Mouse (Mus musculus) midbrain, embryonic 15.5 days (tissue): ENCODE data around the gene Rbpj. TPM values are rescaled to one million over a fixed set of nuclear protein-coding genes. Genes with fewer than 3 reads are reported as not detected.

Source experiments
- ATAC-seq: fragments of 200-750 bp; cut with Nextera tagmentation; replicated peaks from 2 replicates; pipeline ENCODE4 v1.8.0; 2017; ENCODE audit warnings: moderate TSS enrichment
- H3K27ac ChIP-seq: fragments of 300-500 bp; sonication (generic); 2 replicates; pipeline ENCODE4 v1.5.1; 2015; ENCODE audit warnings: mild to moderate bottlenecking, inconsistent platforms
- H3K27me3 ChIP-seq: fragments of 300-500 bp; sonication (generic); replicated peaks from 2 replicates; pipeline ENCODE4 v1.6.1; 2015; ENCODE audit warnings: inconsistent platforms
- H3K36me3 ChIP-seq: fragments of 300-500 bp; sonication (generic); replicated peaks from 2 replicates; pipeline ENCODE4 v1.6.1; 2015; ENCODE audit warnings: inconsistent platforms
- H3K4me1 ChIP-seq: fragments of 300-500 bp; sonication (generic); 2 replicates; pipeline ENCODE4 v1.6.1; 2015; ENCODE audit warnings: inconsistent platforms
- H3K4me2 ChIP-seq: fragments of 300-500 bp; sonication (generic); 2 replicates; pipeline ENCODE4 v1.6.1; 2015; ENCODE audit warnings: inconsistent platforms, mild to moderate bottlenecking, moderate library complexity
- H3K4me3 ChIP-seq: fragments of 300-500 bp; sonication (generic); 2 replicates; pipeline ENCODE4 v1.5.1; 2015; ENCODE audit warnings: mild to moderate bottlenecking, inconsistent platforms
- H3K9ac ChIP-seq: fragments of 300-500 bp; sonication (generic); 2 replicates; pipeline ENCODE4 v1.6.1; 2015; ENCODE audit warnings: mild to moderate bottlenecking, inconsistent platforms
- H3K9me3 ChIP-seq: fragments of 300-500 bp; sonication (generic); 2 replicates; pipeline ENCODE4 v1.6.1; 2016; ENCODE audit warnings: inconsistent platforms
- WGBS: fragments of 180-500 bp; shearing (Covaris S2); methylation state at CpG from one replicate; pipeline ENCODE4 v1.1.7; 2015; ENCODE audit warnings: mixed read lengths; 5-methylcytosine and 5-hydroxymethylcytosine counted together
- polyA plus RNA-seq: library from polyadenylated mRNA; unstranded; fragments of >200 nt; fragmentation: Nextera tagmentation; extraction: Ambion mirVana; gene quantifications from 2 replicates; pipeline ENCODE4 v1.2.1, GENCODE M21; 2015

The Rbpj gene
- polyA plus RNA-seq, 1 experiment from 2014 or later: 32.2 TPM

DNA sequence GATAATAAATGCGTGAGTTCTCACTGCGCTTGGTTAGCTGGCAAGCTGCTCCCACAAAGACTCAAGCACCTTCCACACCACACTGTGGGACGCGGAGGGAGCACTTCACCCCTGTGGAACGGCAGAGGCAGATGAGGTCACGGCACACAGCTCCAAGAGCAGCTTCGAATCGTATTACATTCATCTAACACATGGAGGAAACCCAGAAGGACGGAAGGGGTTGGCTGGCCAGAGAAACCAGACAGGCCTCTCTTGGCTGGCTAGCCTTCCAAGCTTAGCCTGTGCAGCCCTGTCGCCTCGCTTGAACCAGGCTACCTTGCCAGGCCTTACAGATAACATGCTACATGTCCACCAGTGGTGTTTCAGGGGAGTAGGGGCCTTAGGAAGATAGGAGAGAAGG lies 6.5 kb downstream of the Rbpj start:
- Histone ChIP-seq H3K9ac (no peak overlapping the region), H3K27me3 (no peaks in the 10 kb centered on the region), H3K36me3 (no peaks in the 10 kb centered on the region), H3K4me1 (no peaks in the 10 kb centered on the region), H3K9me3 (no peaks in the 10 kb centered on the region), H3K27ac (no peak overlapping the region), H3K4me3 (no peak overlapping the region), H3K4me2 (no peak overlapping the region)
- ATAC-seq: no peak
- 85% methylated on average over 11 of the region's 11 CpGs for WGBS

DNA sequence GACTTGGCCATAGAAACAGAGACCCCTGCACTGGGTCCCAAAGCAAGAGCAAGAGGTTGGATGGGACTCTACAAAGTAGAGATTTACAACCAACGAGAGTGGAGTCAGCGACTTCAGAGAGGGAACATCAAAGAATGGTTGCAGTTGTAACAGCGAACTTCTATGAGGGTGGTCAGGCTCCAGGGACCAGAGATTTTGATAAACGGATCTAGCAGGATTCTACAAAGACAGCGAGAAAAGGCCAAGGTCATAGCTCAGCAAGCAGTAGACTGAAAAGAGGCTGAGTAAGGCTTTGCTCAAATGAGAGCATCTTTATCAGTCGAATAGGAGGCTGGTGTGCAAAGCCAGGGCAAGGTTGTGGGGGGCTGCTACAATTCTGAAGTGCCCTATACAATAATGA lies 13.2 kb downstream of the Rbpj start:
- no peak overlapping the region for H3K4me2 ChIP-seq
- H3K27me3 ChIP-seq: no peaks in the 10 kb centered on the region
- no peaks in the 10 kb centered on the region for H3K36me3 ChIP-seq
- no peaks in the 10 kb centered on the region for H3K9me3 ChIP-seq
- H3K4me1 ChIP-seq: no peaks in the 10 kb centered on the region
- WGBS: 80% methylated on average over 6 of the region's 6 CpGs
- no peak overlapping the region for H3K27ac ChIP-seq
- no peak overlapping the region for H3K4me3 ChIP-seq
- H3K9ac ChIP-seq: no peak overlapping the region
- ATAC-seq: no peak

DNA sequence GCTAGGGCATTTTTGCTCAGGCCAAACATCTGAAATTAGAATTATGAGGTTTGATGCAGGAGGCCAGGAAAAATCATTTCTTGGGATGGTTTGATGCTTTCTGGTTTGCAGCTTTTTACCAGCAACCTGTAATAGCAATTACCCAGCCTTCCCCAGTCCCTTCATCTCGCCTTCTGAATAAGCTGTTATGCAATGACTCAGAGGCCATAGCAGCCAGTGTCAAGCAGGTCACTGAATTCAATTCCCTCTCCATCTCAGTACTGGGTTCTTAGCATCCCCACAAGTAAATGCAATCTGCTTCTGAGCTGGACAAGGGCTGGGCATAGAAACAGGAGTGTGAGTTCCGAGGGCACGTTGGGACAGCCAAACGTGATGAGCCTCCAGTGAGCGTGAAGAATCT lies 13.9 kb downstream of the Rbpj start:
- no peaks in the 10 kb centered on the region for H3K36me3 ChIP-seq
- no peaks in the 10 kb centered on the region for H3K27me3 ChIP-seq
- H3K4me2 ChIP-seq: no peak overlapping the region
- no peak for ATAC-seq
- 70% methylated on average over 5 of the region's 5 CpGs for WGBS
- H3K4me1 ChIP-seq: no peaks in the 10 kb centered on the region
- H3K9ac ChIP-seq: no peak overlapping the region
- H3K4me3 ChIP-seq: no peak overlapping the region
- no peaks in the 10 kb centered on the region for H3K9me3 ChIP-seq
- no peak overlapping the region for H3K27ac ChIP-seq

GRCm38 (mm10) chr5:53481021-53481420 lies 15.1 kb downstream of the Rbpj start:
- Histone ChIP-seq H3K27ac (no peak overlapping the region), H3K27me3 (no peaks in the 10 kb centered on the region), H3K9me3 (no peaks in the 10 kb centered on the region), H3K36me3 (no peaks in the 10 kb centered on the region), H3K9ac (no peak overlapping the region), H3K4me1 (no peaks in the 10 kb centered on the region), H3K4me3 (no peak overlapping the region), H3K4me2 (no peak overlapping the region)
- ATAC-seq: no peak
- 90% methylated on average over 2 of the region's 2 CpGs for WGBS

DNA sequence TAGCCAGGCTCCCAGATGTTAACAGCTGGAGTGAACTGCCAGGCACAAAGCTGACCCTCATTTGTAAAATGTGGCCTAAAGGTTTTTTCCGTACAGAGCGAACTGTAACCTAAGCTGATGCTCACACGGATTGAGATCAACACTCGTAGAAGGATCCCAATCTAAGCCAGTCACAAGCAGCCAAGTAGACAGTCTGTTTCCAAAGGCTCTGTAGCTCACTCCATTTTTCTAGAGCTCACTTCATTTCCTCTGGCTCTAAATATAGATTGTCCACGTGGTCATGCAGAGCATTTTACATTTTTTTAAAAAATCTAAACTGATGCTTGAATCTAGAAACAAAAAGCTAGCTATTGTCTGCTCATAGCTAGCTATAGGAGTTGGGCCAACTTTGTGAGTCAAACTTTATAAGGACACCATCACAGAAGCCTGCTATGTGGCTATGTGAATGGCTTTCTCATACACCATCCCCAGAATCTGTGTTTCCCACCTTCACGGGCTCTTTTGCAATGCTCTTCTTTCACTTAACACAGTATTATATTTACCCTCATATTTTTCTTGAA lies 19.2 kb downstream of the Rbpj start:
- 93% methylated on average over 6 of the region's 6 CpGs for WGBS
- Histone ChIP-seq H3K4me1 (no peaks in the 10 kb centered on the region), H3K4me3 (no peak overlapping the region)

DNA sequence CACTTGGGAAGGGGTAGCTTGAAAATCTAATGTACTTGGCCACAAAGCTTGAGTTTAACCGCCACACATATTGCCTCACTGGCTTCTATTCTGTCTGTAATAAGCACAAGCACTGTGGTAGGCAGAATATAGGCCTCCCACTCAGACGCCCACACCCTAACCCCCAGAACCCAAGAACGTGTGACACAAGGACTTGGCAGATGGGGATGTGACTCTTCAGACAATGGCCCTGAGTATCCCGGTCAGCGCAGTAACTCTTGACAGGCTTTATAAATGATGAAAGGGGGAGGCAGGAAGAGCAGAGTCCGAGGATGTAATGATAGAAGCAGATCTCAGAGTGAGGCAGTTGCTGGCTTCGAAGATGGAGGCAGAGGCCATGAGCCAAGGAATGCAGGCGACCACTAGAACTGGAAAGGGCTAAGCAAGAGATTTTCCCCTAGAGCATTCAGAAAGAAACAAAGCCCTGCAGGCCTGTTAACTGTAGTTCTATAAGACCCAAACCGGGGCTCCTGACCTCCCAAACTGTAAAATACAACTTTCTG lies 20.1 kb downstream of the Rbpj start:
- Histone ChIP-seq H3K4me3 (no peak overlapping the region), H3K4me1 (no peaks in the 10 kb centered on the region), H3K27me3 (no peaks in the 10 kb centered on the region), H3K9ac (no peak overlapping the region), H3K36me3 (no peaks in the 10 kb centered on the region), H3K4me2 (no peak overlapping the region), H3K9me3 (no peaks in the 10 kb centered on the region), H3K27ac (no peak overlapping the region)
- ATAC-seq: no peak
- WGBS: 86% methylated on average over 9 of the region's 9 CpGs

More for the DNA sequence above, 19.2 kb downstream of the Rbpj start:
- Histone ChIP-seq H3K27me3 (no peaks in the 10 kb centered on the region), H3K4me2 (no peak overlapping the region), H3K9ac (no peak overlapping the region), H3K36me3 (no peaks in the 10 kb centered on the region), H3K27ac (no peak overlapping the region), H3K9me3 (no peaks in the 10 kb centered on the region)
- no peak for ATAC-seq

- no peaks in the 10 kb centered on the region for H3K9me3 ChIP-seq
- ATAC-seq: no peak
- no peak overlapping the region for H3K4me3 ChIP-seq
- H3K9ac ChIP-seq: no peak overlapping the region
- 51% methylated on average over 11 of the region's 11 CpGs for WGBS
- no peak overlapping the region for H3K4me2 ChIP-seq
- no peaks in the 10 kb centered on the region for H3K27me3 ChIP-seq
- H3K36me3 ChIP-seq: no peaks in the 10 kb centered on the region
- H3K4me1 ChIP-seq: no peaks in the 10 kb centered on the region
- no peak overlapping the region for H3K27ac ChIP-seq
These were observed 21.1 kb downstream of the Rbpj start for GRCm38 (mm10) chr5:53486966-53487592.

- Histone ChIP-seq H3K27ac (no peak overlapping the region), H3K4me2 (no peak overlapping the region), H3K4me1 (no peaks in the 10 kb centered on the region), H3K9ac (no peak overlapping the region), H3K27me3 (no peaks in the 10 kb centered on the region), H3K36me3 (no peaks in the 10 kb centered on the region), H3K9me3 (no peaks in the 10 kb centered on the region), H3K4me3 (no peak overlapping the region)
- WGBS: 66% methylated on average over 5 of the region's 5 CpGs
- ATAC-seq: no peak
These were observed 24.7 kb downstream of the Rbpj start for GRCm38 (mm10) chr5:53490697-53491099.

- no peak overlapping the region for H3K27ac ChIP-seq
- H3K36me3 ChIP-seq: no peaks in the 10 kb centered on the region
- 84% methylated on average over 6 of the region's 6 CpGs for WGBS
- ATAC-seq: no peak
- no peak overlapping the region for H3K4me2 ChIP-seq
- no peaks in the 10 kb centered on the region for H3K27me3 ChIP-seq
- no peaks in the 10 kb centered on the region for H3K4me1 ChIP-seq
- H3K4me3 ChIP-seq: no peak overlapping the region
- H3K9ac ChIP-seq: no peak overlapping the region
- no peaks in the 10 kb centered on the region for H3K9me3 ChIP-seq
These were observed 27.8 kb downstream of the Rbpj start for GRCm38 (mm10) chr5:53493756-53494155.

DNA sequence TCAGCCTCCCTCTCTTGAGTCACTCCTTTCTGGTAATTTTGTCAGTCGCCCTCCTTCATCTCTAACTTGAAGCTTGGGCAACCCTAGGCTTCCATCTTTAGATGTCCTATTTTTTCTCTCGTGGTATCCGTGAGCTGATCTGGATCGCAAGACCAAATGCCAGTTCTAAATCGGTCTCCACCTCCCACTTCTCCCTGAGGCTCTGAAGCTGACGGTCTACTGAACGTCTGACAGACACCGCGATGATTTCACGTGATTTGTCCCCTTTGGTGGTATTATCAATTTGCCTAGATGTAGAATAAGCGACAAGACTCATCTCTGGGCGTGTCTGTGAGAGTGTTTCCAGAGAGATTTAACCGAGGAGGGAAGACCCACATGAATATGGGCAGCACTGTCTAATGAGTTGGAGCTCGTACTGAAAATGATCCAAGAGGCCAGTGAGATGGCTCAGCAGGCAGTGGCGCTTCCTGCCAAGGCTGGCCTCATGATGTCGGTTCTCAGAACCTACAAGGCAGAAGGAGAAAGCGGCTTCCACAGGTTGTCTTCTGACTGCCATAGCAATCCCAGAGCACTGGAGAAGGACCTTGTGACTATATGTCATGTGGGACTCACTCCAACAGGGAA lies 28.7 kb downstream of the Rbpj start:
- Histone ChIP-seq H3K27me3 (no peaks in the 10 kb centered on the region), H3K9me3 (no peaks in the 10 kb centered on the region), H3K4me1 (no peaks in the 10 kb centered on the region), H3K27ac (no peak overlapping the region), H3K4me2 (no peak overlapping the region), H3K4me3 (no peak overlapping the region), H3K9ac (no peak overlapping the region), H3K36me3 (no peaks in the 10 kb centered on the region)
- WGBS: 92% methylated on average over 17 of the region's 17 CpGs
- no peak for ATAC-seq

GRCm38 (mm10) chr5:53496846-53497549 lies 31.0 kb downstream of the Rbpj start:
- Histone ChIP-seq H3K4me1 (no peaks in the 10 kb centered on the region), H3K9me3 (no peaks in the 10 kb centered on the region), H3K4me3 (no peak overlapping the region), H3K36me3 (no peaks in the 10 kb centered on the region), H3K27me3 (no peaks in the 10 kb centered on the region), H3K27ac (no peak overlapping the region), H3K9ac (no peak overlapping the region), H3K4me2 (no peak overlapping the region)
- WGBS: 84% methylated on average over 9 of the region's 9 CpGs
- no peak for ATAC-seq

GRCm38 (mm10) chr5:53499571-53499970 lies 33.6 kb downstream of the Rbpj start:
- no peak overlapping the region for H3K4me3 ChIP-seq
- no peak overlapping the region for H3K9ac ChIP-seq
- no peaks in the 10 kb centered on the region for H3K36me3 ChIP-seq
- no peak overlapping the region for H3K27ac ChIP-seq
- H3K4me2 ChIP-seq: no peak overlapping the region
- H3K4me1 ChIP-seq: no peaks in the 10 kb centered on the region
- no peaks in the 10 kb centered on the region for H3K27me3 ChIP-seq
- no peak for ATAC-seq
- 93% methylated on average over 3 of the region's 3 CpGs for WGBS
- H3K9me3 ChIP-seq: no peaks in the 10 kb centered on the region
